Mouse (Mus musculus) limb, embryonic 11.5 days (tissue): ENCODE measurements at regions not wholly inside any gene's neighbourhood (a gene's known extent, or its start where the extent isn't known, plus 50 kb on each side); places are given as distances from the start of the nearest gene placed in this dataset.

Source experiments
- ATAC-seq: fragments of 200-750 bp; cut with Nextera tagmentation; 2 replicates; pipeline ENCODE4 v1.8.0; 2017; ENCODE audit warnings: low read depth; ENCODE audit not compliant: insufficient number of reproducible peaks, low FRiP score, low TSS enrichment
- DNase-seq: peaks from one replicate; pipeline ENCODE4 v3.0.0-alpha.2; 2015; ENCODE audit warnings: low spot score
- H3K27ac ChIP-seq: fragments of 300-500 bp; sonication (generic); replicated peaks from 2 replicates; pipeline ENCODE4 v1.5.1; 2014; ENCODE audit warnings: low read depth, mild to moderate bottlenecking, low read length
- H3K27me3 ChIP-seq: fragments of 300-500 bp; sonication (generic); 2 replicates; pipeline ENCODE4 v1.6.1; 2014; ENCODE audit warnings: mild to moderate bottlenecking, low read length, mixed read lengths; ENCODE audit not compliant: control insufficient read depth, insufficient read depth
- H3K36me3 ChIP-seq: fragments of 300-500 bp; sonication (generic); 2 replicates; pipeline ENCODE4 v1.6.1; 2014; ENCODE audit warnings: mild to moderate bottlenecking, low read length, moderate library complexity, mixed read lengths; ENCODE audit not compliant: control insufficient read depth, insufficient read depth
- H3K4me1 ChIP-seq: fragments of 300-500 bp; sonication (generic); 2 replicates; pipeline ENCODE4 v1.6.1; 2014; ENCODE audit warnings: low read length, mixed read lengths; ENCODE audit not compliant: control insufficient read depth, insufficient read depth
- H3K4me2 ChIP-seq: fragments of 300-500 bp; sonication (generic); 2 replicates; pipeline ENCODE4 v1.6.1; 2014; ENCODE audit warnings: low read depth, mild to moderate bottlenecking, moderate library complexity; ENCODE audit not compliant: severe bottlenecking
- H3K4me3 ChIP-seq: fragments of 300-500 bp; sonication (generic); 2 replicates; pipeline ENCODE4 v1.5.1; 2014; ENCODE audit warnings: low read depth, low read length
- H3K9ac ChIP-seq: fragments of 300-500 bp; sonication (generic); 2 replicates; pipeline ENCODE4 v1.6.1; 2014; ENCODE audit warnings: mild to moderate bottlenecking, low read length
- H3K9me3 ChIP-seq: fragments of 300-500 bp; sonication (generic); 2 replicates; pipeline ENCODE4 v1.6.1; 2016; ENCODE audit warnings: low read length; ENCODE audit not compliant: control insufficient read depth
- WGBS: fragments of 180-500 bp; shearing (Covaris S2); extraction: QIAGEN DNeasy Blood & Tissue Kit; methylation state at CpG from one replicate; pipeline ENCODE4 v1.1.7; 2014; 5-methylcytosine and 5-hydroxymethylcytosine counted together

GRCm38 (mm10) chr3:59401856-59402255 is 57.7 kb upstream of the Igsf10 start:
- no peak overlapping the region for H3K4me3 ChIP-seq
- H3K9ac ChIP-seq, result no peak overlapping the region
- no peaks in the 10 kb centered on the region for H3K27me3 ChIP-seq
- H3K27ac ChIP-seq, result no peak overlapping the region
- DNase-seq (no peak), ATAC-seq (no peak)
- H3K4me1 ChIP-seq, result no peaks in the 10 kb centered on the region
- WGBS, result 72% methylated on average over 5 of the region's 5 CpGs
- H3K9me3 ChIP-seq, result no peaks in the 10 kb centered on the region
- no peaks in the 10 kb centered on the region for H3K36me3 ChIP-seq
- no peak overlapping the region for H3K4me2 ChIP-seq

GRCm38 (mm10) chr3:59401425-59401824 is 57.2 kb upstream of the Igsf10 start:
- H3K9me3 ChIP-seq, result no peaks in the 10 kb centered on the region
- H3K4me2 ChIP-seq, result no peak overlapping the region
- no peak overlapping the region for H3K9ac ChIP-seq
- H3K4me3 ChIP-seq, result no peak overlapping the region
- H3K27ac ChIP-seq, result no peak overlapping the region
- H3K4me1 ChIP-seq, result no peaks in the 10 kb centered on the region
- H3K36me3 ChIP-seq, result no peaks in the 10 kb centered on the region
- ATAC-seq (no peak), DNase-seq (no peak)
- 84% methylated on average over 4 of the region's 4 CpGs for WGBS
- H3K27me3 ChIP-seq, result no peaks in the 10 kb centered on the region
